Mouse (Mus musculus): Measurements from ENCODE around the gene Vmn2r88. TPM values are rescaled to one million over a fixed set of nuclear protein-coding genes. Genes with fewer than 3 reads are reported as not detected.

The Vmn2r88 gene
- polyA plus RNA-seq, 1 experiment from 2014 or later: not detected

Other genes starting within 250 kb of the Vmn2r88 start
- not detected in 2 replicates for gene Rnase2b, start 248.6 kb upstream of the Vmn2r88 start, polyA plus RNA-seq (2015; fragmentation: Nextera tagmentation; extraction: Ambion mirVana)
- gene Ang2, start 211.7 kb upstream of the Vmn2r88 start, polyA plus RNA-seq (2015; fragmentation: Nextera tagmentation; extraction: Ambion mirVana): not detected in 2 replicates
- gene Ear14, start 207.4 kb upstream of the Vmn2r88 start, polyA plus RNA-seq (2015; fragmentation: Nextera tagmentation; extraction: Ambion mirVana): not detected in 2 replicates
- not detected in 2 replicates for gene Rnase2a, start 154.7 kb upstream of the Vmn2r88 start, polyA plus RNA-seq (2015; fragmentation: Nextera tagmentation; extraction: Ambion mirVana)
- gene Gm7247, start 49.1 kb upstream of the Vmn2r88 start, polyA plus RNA-seq (2015; fragmentation: Nextera tagmentation; extraction: Ambion mirVana): not detected in 2 replicates
- not detected in 2 replicates for gene Vmn2r89, start 41.0 kb downstream of the Vmn2r88 start, polyA plus RNA-seq (2015; fragmentation: Nextera tagmentation; extraction: Ambion mirVana)
- not detected in 2 replicates for gene Gm5622, start 142.0 kb downstream of the Vmn2r88 start, polyA plus RNA-seq (2015; fragmentation: Nextera tagmentation; extraction: Ambion mirVana)
- gene Gm17175, start 163.2 kb downstream of the Vmn2r88 start, polyA plus RNA-seq (2015; fragmentation: Nextera tagmentation; extraction: Ambion mirVana): not detected in 2 replicates
- not detected in 2 replicates for gene Gm17174, start 181.3 kb downstream of the Vmn2r88 start, polyA plus RNA-seq (2015; fragmentation: Nextera tagmentation; extraction: Ambion mirVana)
- not detected in 2 replicates for gene Gm17078, start 200.5 kb downstream of the Vmn2r88 start, polyA plus RNA-seq (2015; fragmentation: Nextera tagmentation; extraction: Ambion mirVana)
- gene Gm4181, start 224.8 kb downstream of the Vmn2r88 start, polyA plus RNA-seq (2015; fragmentation: Nextera tagmentation; extraction: Ambion mirVana): not detected in 2 replicates